Mouse (Mus musculus): ENCODE data around the gene Mapk6. TPM values are rescaled to one million over a fixed set of nuclear protein-coding genes. Genes with fewer than 3 reads are reported as not detected.
"Not testable (repeated sequence)": the region's sequence is repeated elsewhere in the genome, so short reads cannot be mapped to it uniquely, and the experiment has no call there.

Mapk6 gene
- polyA plus RNA-seq, 1 experiment: 19.4 TPM

DNA sequence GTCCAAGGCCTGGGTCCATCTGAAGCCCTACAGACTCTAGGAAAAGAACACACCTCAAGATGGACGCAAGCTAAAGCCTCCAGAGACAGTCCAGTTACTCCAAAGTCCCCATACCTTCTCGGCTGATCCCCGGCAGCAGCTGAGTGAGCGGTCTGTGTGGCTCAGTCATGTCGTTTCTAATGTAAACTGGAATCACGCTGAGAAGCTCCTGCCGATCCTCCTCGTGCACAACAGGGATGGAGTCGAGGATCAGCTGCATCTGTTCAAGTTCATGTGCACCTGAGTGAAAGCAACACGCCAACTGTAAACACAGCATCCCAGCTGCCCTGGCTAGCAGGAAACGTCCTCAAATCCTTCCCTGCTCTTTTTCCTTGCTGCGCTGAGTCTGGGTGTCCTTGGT is 16.6 kb downstream of the Mapk6 start:
- no peak for DNase-seq (ENCODE audit: low read depth, low spot score)
- 74% methylated on average over 12 of the region's 12 CpGs for WGBS

GRCm38 (mm10) chr9:75385218-75385974 is 24.4 kb downstream of the Mapk6 start:
- DNase-seq (ENCODE audit: low read depth, low spot score): no peak
- 83% methylated on average over 9 of the region's 9 CpGs for WGBS

GRCm38 (mm10) chr9:75384337-75384962 is 25.4 kb downstream of the Mapk6 start:
- WGBS: 55% methylated on average over 3 of the region's 3 CpGs
- DNase-seq (ENCODE audit: low read depth, low spot score): no peak

DNA sequence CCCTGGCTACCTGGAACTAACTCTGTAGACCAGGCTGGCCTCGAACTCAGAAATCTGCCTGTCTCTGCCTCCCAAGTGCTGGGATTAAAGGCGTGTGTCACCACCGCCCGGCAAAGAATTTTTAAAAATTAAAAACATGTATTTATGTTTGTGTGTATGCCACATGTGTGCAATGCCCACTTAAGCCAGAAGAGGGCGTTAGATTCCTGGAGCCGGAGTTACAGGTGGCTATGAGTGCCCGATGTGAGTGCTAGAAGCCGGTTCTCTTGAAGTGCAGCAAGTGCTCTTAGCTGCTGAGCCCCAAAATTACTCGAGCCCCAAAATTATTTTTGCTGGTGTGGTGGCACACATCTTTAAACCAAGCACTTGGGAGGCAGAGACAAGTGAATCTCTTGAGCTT is 26.0 kb downstream of the Mapk6 start:
- DNase-seq (ENCODE audit: low read depth, low spot score): no peak
- 88% methylated on average over 9 of the region's 9 CpGs for WGBS

DNA sequence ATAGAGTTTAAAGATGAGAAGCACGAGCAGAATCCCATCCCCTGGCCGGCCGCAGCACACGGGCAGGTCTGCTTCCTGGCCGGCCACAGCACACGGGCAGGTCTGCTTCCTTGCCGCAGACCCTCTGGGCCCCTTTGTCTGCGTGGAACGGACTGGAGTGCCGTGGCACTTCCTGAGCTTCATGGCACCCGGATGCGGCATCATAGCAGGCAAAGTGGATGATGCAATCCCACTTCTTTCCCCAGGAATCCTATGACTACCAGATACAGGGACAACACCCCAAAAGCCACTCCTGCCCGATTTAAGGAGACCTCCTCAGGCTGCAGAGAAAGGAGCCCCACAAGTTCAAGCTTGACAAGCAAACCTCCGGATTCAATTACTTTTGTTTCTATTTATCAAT is 27.0 kb downstream of the Mapk6 start:
- 95% methylated on average over 14 of the region's 14 CpGs for whole genome bisulfite sequencing

DNA sequence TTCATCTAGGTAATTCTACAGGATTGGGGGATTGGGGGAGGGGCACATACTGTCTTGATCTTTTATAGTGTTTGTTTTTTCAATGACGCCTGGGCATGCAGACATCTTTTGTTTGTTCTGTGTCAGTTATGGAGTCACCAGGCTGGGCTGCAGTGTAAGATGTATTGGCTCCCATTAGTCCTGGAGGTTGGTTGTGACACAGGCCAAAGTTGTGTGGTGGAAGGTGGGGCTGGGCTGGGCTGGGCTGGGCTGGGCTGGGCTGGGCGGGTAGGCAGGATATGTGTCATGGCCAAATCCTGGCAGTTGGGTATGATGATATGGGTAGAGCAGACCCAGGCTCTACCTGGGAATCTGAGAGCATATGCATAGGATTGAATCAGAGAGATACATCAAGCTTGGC is 31.0 kb downstream of the Mapk6 start:
- 53% methylated on average over 2 of the region's 2 CpGs for WGBS
- DNase-seq (ENCODE audit: low read depth, low spot score): peak; percentile 58

More for the DNA sequence above, 27.0 kb downstream of the Mapk6 start:
- no peak for DNase-seq (ENCODE audit: low read depth, low spot score)

GRCm38 (mm10) chr9:75376428-75376827 is 33.4 kb downstream of the Mapk6 start:
- DNase-seq (ENCODE audit: low read depth, low spot score): no peak
- 56% methylated on average over 1 of the region's 1 CpGs for WGBS

DNA sequence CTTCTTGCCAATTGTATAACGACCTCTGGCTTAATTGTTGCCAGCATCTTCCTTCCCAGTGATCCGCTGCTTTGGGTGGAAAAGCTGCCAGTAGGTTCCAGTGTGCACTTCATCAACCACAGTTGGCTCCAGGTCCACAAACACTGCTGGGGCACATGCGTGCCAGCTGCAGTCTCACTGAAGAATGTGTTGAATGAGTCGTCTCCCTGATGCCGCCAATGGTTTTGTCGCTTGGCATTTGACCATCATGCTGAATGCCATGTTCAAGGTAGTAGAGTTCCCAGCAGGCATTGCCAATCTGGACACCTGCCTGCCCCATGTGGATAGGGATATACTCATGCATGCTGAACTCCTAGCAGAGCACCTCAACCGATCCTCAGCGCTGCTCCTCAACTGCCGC is 34.2 kb downstream of the Mapk6 start:
- 93% methylated on average over 9 of the region's 9 CpGs for WGBS
- DNase-seq (ENCODE audit: low read depth, low spot score): no peak

DNA sequence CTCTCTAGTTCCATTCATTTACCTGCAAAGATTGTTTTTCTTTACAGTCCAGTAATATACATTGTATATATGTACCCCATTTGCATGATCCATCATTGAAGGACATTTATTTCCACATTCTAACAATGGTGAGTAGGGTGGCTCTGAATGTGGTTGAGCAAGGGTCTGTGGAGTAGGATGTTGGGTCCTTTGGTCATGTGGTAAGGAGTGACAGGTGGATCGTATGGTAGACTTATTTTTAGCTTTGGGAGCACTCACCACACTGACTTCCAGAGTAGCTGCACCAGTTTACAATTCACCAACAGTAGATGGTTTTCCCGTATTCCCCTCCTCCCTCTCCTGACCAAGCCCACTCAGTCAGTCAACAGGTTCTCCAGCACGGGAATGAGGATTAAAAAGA is 41.0 kb downstream of the Mapk6 start:
- WGBS: 53% methylated on average over 3 of the region's 3 CpGs
- DNase-seq (ENCODE audit: low read depth, low spot score): no peak

DNA sequence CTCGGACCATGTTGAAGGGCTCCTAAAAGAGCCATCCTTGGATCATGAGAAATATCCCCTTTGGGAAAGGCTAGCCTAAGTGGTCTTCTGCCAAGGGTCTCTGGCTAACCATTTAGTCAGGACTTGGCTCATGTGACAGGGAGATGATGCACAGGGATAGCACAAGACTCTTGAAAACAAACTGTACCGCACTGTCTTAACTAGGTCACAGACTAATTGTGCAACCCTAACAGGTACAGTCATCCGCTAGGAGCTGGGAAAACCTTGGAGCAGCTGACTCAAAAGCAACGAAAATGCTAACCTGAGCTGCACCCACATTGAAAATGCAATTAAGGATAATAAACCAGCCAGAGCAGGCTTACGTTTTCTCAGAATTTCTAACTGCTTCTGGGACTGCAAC is 43.6 kb downstream of the Mapk6 start:
- 27% methylated on average over 5 of the region's 5 CpGs for WGBS
- DNase-seq (ENCODE audit: low read depth, low spot score): no peak

DNA sequence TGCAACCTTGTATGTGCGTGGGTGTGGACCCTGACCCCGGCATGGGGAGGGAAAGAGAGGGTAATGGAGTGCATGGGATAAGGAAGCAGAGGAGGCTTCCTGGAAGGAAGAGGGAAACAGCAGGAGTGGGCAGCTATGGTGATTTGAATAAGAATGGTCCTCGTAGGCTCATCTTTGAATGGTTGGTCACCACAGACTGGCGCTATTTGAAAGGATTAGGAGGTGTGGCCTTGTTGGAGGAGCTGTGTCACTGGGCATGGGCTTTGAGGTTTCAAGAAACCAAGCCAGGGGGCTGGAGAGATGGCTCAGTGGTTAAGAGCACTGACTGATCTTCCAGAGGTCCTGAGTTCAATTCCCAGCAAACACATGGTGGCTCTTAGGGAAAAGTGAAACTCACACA is 44.6 kb downstream of the Mapk6 start:
- WGBS: 91% methylated on average over 4 of the region's 4 CpGs
- no peak for DNase-seq (ENCODE audit: low read depth, low spot score)

DNA sequence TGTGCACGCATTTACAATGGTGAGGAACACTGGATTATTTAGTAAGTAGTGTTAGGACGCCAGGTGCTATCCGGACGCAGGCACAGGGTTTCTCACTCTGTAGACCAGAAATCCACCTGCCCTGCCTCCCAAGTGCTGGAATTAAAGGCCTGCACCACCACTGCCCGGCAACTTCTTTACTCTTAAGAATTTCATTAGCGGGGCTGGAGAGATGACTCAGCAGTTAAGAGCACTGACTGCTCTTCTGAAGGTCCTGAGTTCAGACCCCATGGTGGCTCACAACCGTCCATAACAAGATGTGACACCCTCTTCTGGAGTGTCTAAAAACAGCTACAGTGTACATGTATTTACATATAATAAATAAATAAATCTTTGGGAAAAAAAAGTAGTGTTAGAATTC is 46.1 kb downstream of the Mapk6 start:
- 78% methylated on average over 7 of the region's 7 CpGs for WGBS

DNA sequence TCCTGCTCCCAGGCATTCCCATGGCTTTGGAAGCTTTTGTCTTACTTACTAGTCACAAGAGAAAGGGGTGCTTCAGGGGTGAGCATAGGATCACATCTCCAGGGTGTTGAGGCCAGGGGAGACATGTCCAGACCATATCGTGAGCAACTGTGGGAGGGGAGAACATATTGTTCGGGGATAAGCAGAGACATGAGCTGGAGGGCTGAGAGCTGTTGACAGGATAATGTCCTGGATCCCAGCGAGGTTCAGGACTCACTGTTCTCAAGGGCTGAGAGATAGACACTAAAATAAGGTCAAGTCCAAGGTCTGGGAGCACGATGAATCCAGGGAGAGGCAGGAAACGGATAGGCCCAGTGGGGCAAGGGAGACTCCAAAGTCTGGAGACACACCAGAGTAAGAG is 46.8 kb downstream of the Mapk6 start:
- 65% methylated on average over 5 of the region's 5 CpGs for WGBS
- DNase-seq (ENCODE audit: low read depth, low spot score): no peak

More for the DNA sequence above, 46.1 kb downstream of the Mapk6 start:
- not testable (repeated sequence) for DNase-seq (ENCODE audit: low read depth, low spot score)

- DNase-seq (ENCODE audit: low read depth, low spot score): no peak
- WGBS: 81% methylated on average over 4 of the region's 4 CpGs
Measured at GRCm38 (mm10) chr9:75362201-75362600, 47.6 kb downstream of the Mapk6 start.

- peak; percentile 75 for DNase-seq (ENCODE audit: low read depth, low spot score)
- 5% methylated on average over 5 of the region's 5 CpGs for WGBS
Measured at GRCm38 (mm10) chr9:75361699-75362098, 48.1 kb downstream of the Mapk6 start.

DNA sequence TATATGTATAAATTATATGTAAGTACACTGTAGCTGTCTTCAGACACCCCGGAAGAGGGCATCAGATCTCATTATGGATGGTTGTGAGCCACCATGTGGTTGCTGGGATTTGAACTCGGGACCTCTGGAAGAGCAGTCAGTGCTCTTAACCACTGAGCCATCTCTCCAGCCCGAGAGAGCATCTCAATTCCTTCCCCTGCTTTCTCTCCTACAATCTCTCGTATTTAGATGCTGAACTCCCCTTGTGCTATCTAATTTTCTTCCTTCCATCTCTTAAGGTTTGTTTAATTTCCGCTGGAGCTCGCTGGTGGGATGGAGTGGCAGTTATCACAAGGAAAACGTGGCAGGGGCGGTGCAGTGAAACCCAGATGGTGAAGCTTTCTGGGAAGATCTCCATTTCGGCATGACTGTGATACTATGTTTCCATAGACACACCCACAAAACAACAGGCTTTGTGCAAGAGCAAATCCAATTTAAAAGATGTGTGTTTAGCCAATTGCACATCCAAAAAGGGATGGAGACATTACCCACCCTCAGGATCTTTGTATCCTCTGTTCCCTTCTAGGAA is 52.6 kb downstream of the Mapk6 start:
- no peak for DNase-seq (ENCODE audit: low read depth, low spot score)
- WGBS: 63% methylated on average over 9 of the region's 9 CpGs

DNA sequence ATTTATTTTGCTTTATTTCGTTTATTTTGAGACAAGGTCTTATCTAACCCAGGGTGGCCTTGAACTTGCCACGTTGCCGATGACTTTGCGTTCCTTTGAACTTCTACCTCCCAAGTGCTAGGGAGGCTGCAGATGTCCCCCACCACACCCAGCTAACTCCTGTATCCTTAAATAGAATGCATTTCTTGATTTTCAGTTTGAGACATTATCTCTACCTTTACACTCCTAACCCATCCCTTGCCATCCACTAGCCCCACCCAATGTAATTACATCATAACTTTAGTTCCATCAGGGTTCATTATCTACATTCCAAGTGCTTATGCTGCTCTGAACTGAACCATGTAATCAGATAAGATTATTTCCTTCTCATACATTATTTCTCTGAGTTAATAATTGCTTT is 54.0 kb downstream of the Mapk6 start:
- 67% methylated on average over 4 of the region's 4 CpGs for WGBS
- DNase-seq (ENCODE audit: low read depth, low spot score): no peak

GRCm38 (mm10) chr9:75353094-75353493 is 56.7 kb downstream of the Mapk6 start:
- WGBS: 61% methylated on average over 8 of the region's 8 CpGs

DNA sequence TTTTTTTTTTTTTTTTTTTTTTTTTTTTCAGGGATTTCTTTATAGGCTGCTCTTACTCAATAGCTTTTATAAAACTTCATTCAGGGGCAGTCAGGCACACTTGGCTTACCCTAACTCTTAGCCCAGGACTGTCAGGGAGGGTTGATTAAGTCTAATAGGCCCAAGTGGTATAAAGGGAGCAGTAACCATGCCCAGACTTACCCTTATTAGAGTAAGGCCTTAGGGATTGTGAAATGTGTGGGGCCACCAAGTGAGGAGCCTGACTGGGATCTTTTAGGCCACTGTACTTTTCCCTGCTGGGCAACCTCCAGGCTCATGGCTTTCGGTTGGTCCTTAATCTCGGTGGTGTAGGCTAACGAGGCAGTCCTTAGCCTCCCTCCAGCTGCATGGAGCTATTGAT is 61.2 kb downstream of the Mapk6 start:
- 85% methylated on average over 3 of the region's 3 CpGs for WGBS
- no peak for DNase-seq (ENCODE audit: low read depth, low spot score)

More at GRCm38 (mm10) chr9:75353094-75353493, 56.7 kb downstream of the Mapk6 start:
- DNase-seq (ENCODE audit: low read depth, low spot score): no peak

- DNase-seq (ENCODE audit: low read depth, low spot score): no peak
- 91% methylated on average over 17 of the region's 17 CpGs for WGBS
Measured at GRCm38 (mm10) chr9:75348066-75348465, 61.7 kb downstream of the Mapk6 start.

GRCm38 (mm10) chr9:75347458-75347857 is 62.3 kb downstream of the Mapk6 start, which contains the start of gene Bcl2l10:
Bcl2l10 (plus strand) TSS chr9:75347758.
- DNase-seq (ENCODE audit: low read depth, low spot score): no peak
- 92% methylated on average over 5 of the region's 5 CpGs for WGBS

All from large intestine, adult 2 months (tissue).